Mouse (Mus musculus) heart, adult 18-20 months (tissue): ENCODE data around the gene Med17. TPM values are rescaled to one million over a fixed set of nuclear protein-coding genes. Genes with fewer than 3 reads are reported as not detected.

ENCODE experiments used
- DNase-seq, 2 experiments: peaks; one replicate each; pipeline ENCODE4 v3.0.0; 2021 to 2022; ENCODE audit warnings: mixed read lengths in 1 of 2
- microRNA-seq, 2 experiments: library from miRNA; unstranded; fragments of <30 nt; microRNA quantifications; one replicate each; pipeline ENCODE4 v1.2.0; 2022
- total RNA-seq, 2 experiments: library from RNA; stranded (reverse); gene quantifications; 2 replicates each; pipeline ENCODE4 v1.2.3; 2021

Med17 gene
- total RNA-seq, 2 experiments from 2014 or later, result 13.1 to 17.7 TPM

GRCm38 (mm10) chr9:15237516-15238296, 42.0 kb downstream of the Med17 start:
- DNase-seq, result peak; percentile 16 to 37

GRCm38 (mm10) chr9:15235986-15236385, 43.7 kb downstream of the Med17 start:
- no peak for DNase-seq

GRCm38 (mm10) chr9:15233604-15234003, 46.1 kb downstream of the Med17 start:
- no peak for DNase-seq

- DNase-seq, result no peak
Measured at GRCm38 (mm10) chr9:15232445-15232844, 47.3 kb downstream of the Med17 start.

GRCm38 (mm10) chr9:15224912-15225311, 54.8 kb downstream of the Med17 start:
- DNase-seq, result no peak

GRCm38 (mm10) chr9:15213695-15214094, 66.0 kb downstream of the Med17 start:
- DNase-seq, result no peak

GRCm38 (mm10) chr9:15211876-15212275, 67.9 kb downstream of the Med17 start:
- DNase-seq, result peak in 1 of 2 experiments; percentile 39

Small RNA genes lying within 50 kb of the gene (microRNA-seq; reads per million reads assigned to microRNA genes)
- gene Gm49349, result 0 reads per million in 2 experiments
- 0 reads per million in 2 experiments for gene mmu-mir-7650

Other genes with a start within 250 kb of the Med17 start
- gene Panx1, start 234.5 kb downstream of the Med17 start, total RNA-seq, result 10 to 100 TPM in 1 of 2 experiments, 1 to 10 TPM in 1; 5.4 to 10.1 TPM
- gene Hephl1, start 167.8 kb downstream of the Med17 start, total RNA-seq, result under 1 TPM; 0.20 to 0.28 TPM
- under 1 TPM; 0.23 to 0.35 TPM for gene Vstm5, start 40.9 kb downstream of the Med17 start, total RNA-seq
- 10 to 100 TPM; 21.5 to 33.2 TPM for gene Taf1d, start 26.3 kb upstream of the Med17 start, total RNA-seq
- 10 to 100 TPM in 1 of 2 experiments, 1 to 10 TPM in 1; 4.2 to 11.9 TPM for gene 4931406C07Rik, start 26.5 kb upstream of the Med17 start, total RNA-seq
- 1 to 10 TPM; 4.5 to 4.9 TPM for gene Cep295, start 77.9 kb upstream of the Med17 start, total RNA-seq
- 10 to 100 TPM; 19.1 to 24.0 TPM for gene Smco4, start 213.5 kb upstream of the Med17 start, total RNA-seq